Comparison of ENCODE assay signal across 9 mouse cellular contexts in genomic region chr4:83527921-83528320, GRCm38 (mm10). TPM values are rescaled to one million over a fixed set of nuclear protein-coding genes. Genes with fewer than 3 reads are reported as not detected.
A peak's percentile ranks its signal among the peaks of the same experiment; 100 is the strongest.
DNase-seq lines count a peak whose midpoint lies in the region; ATAC-seq lines count a peak whose summit lies in the region.
"Had no signal": no experiment of that assay in that cellular context is flagged by ENCODE, and none has a peak within 500 bp of the region (broad histone marks: within the 10 kb centered on the region; RNA-seq: fewer than 3 reads in every experiment).

No protein-coding gene starts in this region.

- DNase-seq in forebrain, embryonic 11.5 days (ENCODE audit: low spot score) = peak; percentile 61
- peak; percentile 86 for DNase-seq in midbrain, embryonic 11.5 days (ENCODE audit: low spot score, missing footprints)
- peak; percentile 7 to 11 for DNase-seq in heart, postnatal 36 days
- DNase-seq in spleen, adult 12 weeks (ENCODE audit: low spot score) = peak; percentile 31
- DNase-seq in frontal cortex, postnatal 25 days (ENCODE audit: low spot score in 2 of 2) = no peak

- no peak overlapping the region for H3K9ac ChIP-seq in forebrain, embryonic 11.5 days (ENCODE audit: low read length)
- H3K9ac ChIP-seq in forebrain, embryonic 15.5 days (replicated peaks) = no peak overlapping the region
- H3K9ac ChIP-seq in midbrain, embryonic 11.5 days (ENCODE audit: low read length) = no peak overlapping the region
- no peak overlapping the region for H3K9ac ChIP-seq in midbrain, embryonic 16.5 days (ENCODE audit: low read depth, low read length)
- H3K9ac ChIP-seq in intestine, embryonic 16.5 days (ENCODE audit: low read depth, low read length) = no peak overlapping the region

- H3K27me3 ChIP-seq in forebrain, embryonic 11.5 days (ENCODE audit: control insufficient read depth, insufficient read depth, low read length) = no peaks in the 10 kb centered on the region
- no peaks in the 10 kb centered on the region for H3K27me3 ChIP-seq in forebrain, embryonic 15.5 days
- no peaks in the 10 kb centered on the region for H3K27me3 ChIP-seq in midbrain, embryonic 11.5 days (ENCODE audit: control insufficient read depth, insufficient read depth, low read length)
- H3K27me3 ChIP-seq in midbrain, embryonic 16.5 days (ENCODE audit: control insufficient read depth, insufficient read depth, low read depth, low read length) = no peaks in the 10 kb centered on the region
- no peaks in the 10 kb centered on the region for H3K27me3 ChIP-seq in intestine, embryonic 16.5 days (replicated peaks; ENCODE audit: control insufficient read depth, insufficient read depth, low read length)
- H3K27me3 ChIP-seq: megakaryocyte, embryonic 14.5 days had no signal

- H3K36me3 ChIP-seq in forebrain, embryonic 11.5 days (ENCODE audit: control insufficient read depth, insufficient read depth, low read length) = no peaks in the 10 kb centered on the region
- no peaks in the 10 kb centered on the region for H3K36me3 ChIP-seq in forebrain, embryonic 15.5 days
- no peaks in the 10 kb centered on the region for H3K36me3 ChIP-seq in midbrain, embryonic 11.5 days (ENCODE audit: control insufficient read depth, insufficient read depth, low read length)
- H3K36me3 ChIP-seq in midbrain, embryonic 16.5 days (ENCODE audit: control insufficient read depth, insufficient read depth, low read length) = no peaks in the 10 kb centered on the region
- no peaks in the 10 kb centered on the region for H3K36me3 ChIP-seq in intestine, embryonic 16.5 days (ENCODE audit: control insufficient read depth, insufficient read depth, low read length)

- H3K4me1 ChIP-seq in forebrain, embryonic 11.5 days (replicated peaks; ENCODE audit: control insufficient read depth, insufficient read depth, low read length) = peaks cover 9% of the 10 kb centered on the region
- peaks cover 22% of the 10 kb centered on the region for H3K4me1 ChIP-seq in forebrain, embryonic 15.5 days
- peaks cover 13% of the 10 kb centered on the region for H3K4me1 ChIP-seq in midbrain, embryonic 11.5 days (ENCODE audit: control insufficient read depth, insufficient read depth, low read length)
- H3K4me1 ChIP-seq in midbrain, embryonic 16.5 days (ENCODE audit: control insufficient read depth, insufficient read depth, low read length) = peaks cover 18% of the 10 kb centered on the region
- 0 out of 2 replicates have a peak, but pooled peaks cover 6% of the 10 kb centered on the region for H3K4me1 ChIP-seq in intestine, embryonic 16.5 days (ENCODE audit: control insufficient read depth, insufficient read depth, low read length)

- no peak overlapping the region for H3K4me3 ChIP-seq in forebrain, embryonic 11.5 days (ENCODE audit: low read depth, low read length)
- no peak overlapping the region for H3K4me3 ChIP-seq in forebrain, embryonic 15.5 days
- H3K4me3 ChIP-seq in midbrain, embryonic 11.5 days (ENCODE audit: low read depth, low read length) = no peak overlapping the region
- no peak overlapping the region for H3K4me3 ChIP-seq in midbrain, embryonic 16.5 days (ENCODE audit: low read depth, low read length)
- no peak overlapping the region for H3K4me3 ChIP-seq in intestine, embryonic 16.5 days (ENCODE audit: low read length)
- H3K4me3 ChIP-seq: megakaryocyte, embryonic 14.5 days had no signal

- no peak overlapping the region for H3K4me2 ChIP-seq in forebrain, embryonic 11.5 days (ENCODE audit: low read depth, low read length, severe bottlenecking)
- no peak overlapping the region for H3K4me2 ChIP-seq in forebrain, embryonic 15.5 days (replicated peaks)
- H3K4me2 ChIP-seq in midbrain, embryonic 11.5 days = no peak overlapping the region
- no peak overlapping the region for H3K4me2 ChIP-seq in midbrain, embryonic 16.5 days (ENCODE audit: low read length)
- H3K4me2 ChIP-seq in intestine, embryonic 16.5 days (ENCODE audit: low read depth, low read length) = no peak overlapping the region

- no peak overlapping the region for H3K27ac ChIP-seq in forebrain, embryonic 11.5 days (ENCODE audit: low read depth, low read length)
- no peak overlapping the region for H3K27ac ChIP-seq in forebrain, embryonic 15.5 days (replicated peaks)
- H3K27ac ChIP-seq in midbrain, embryonic 11.5 days (ENCODE audit: low read depth, low read length) = no peak overlapping the region
- H3K27ac ChIP-seq in midbrain, embryonic 16.5 days (ENCODE audit: low read length) = no peak overlapping the region
- no peak overlapping the region for H3K27ac ChIP-seq in intestine, embryonic 16.5 days (ENCODE audit: low read length)

- no peak for ATAC-seq in forebrain, embryonic 11.5 days (replicated peaks; ENCODE audit: low FRiP score)
- no peak for ATAC-seq in forebrain, embryonic 15.5 days (replicated peaks)
- no peak for ATAC-seq in midbrain, embryonic 11.5 days (ENCODE audit: low FRiP score)
- ATAC-seq in midbrain, embryonic 16.5 days = no peak
- ATAC-seq in intestine, embryonic 16.5 days = no peak

- intact Hi-C loops in heart, postnatal 36 days (cut with DNase I) = no loop called here

- H3K9me3 ChIP-seq in forebrain, embryonic 11.5 days (ENCODE audit: control insufficient read depth, low read length) = no peaks in the 10 kb centered on the region; the same call in 1 of the 2 replicates
- H3K9me3 ChIP-seq in forebrain, embryonic 15.5 days = no peaks in the 10 kb centered on the region
- H3K9me3 ChIP-seq in midbrain, embryonic 11.5 days (ENCODE audit: control insufficient read depth, low read length) = no peaks in the 10 kb centered on the region
- H3K9me3 ChIP-seq in midbrain, embryonic 16.5 days (replicated peaks; ENCODE audit: control insufficient read depth, low read length, poor library complexity, severe bottlenecking) = no peaks in the 10 kb centered on the region
- no peaks in the 10 kb centered on the region for H3K9me3 ChIP-seq in intestine, embryonic 16.5 days (ENCODE audit: control insufficient read depth, low read length)
- H3K9me3 ChIP-seq: megakaryocyte, embryonic 14.5 days had no signal

RNA-seq across cellular contexts. Expression of gene Ccdc171, which starts 2.6 kb away (rescaled TPM):
- polyA plus RNA-seq in forebrain, embryonic 11.5 days (2014; fragmentation: Nextera tagmentation; extraction: Ambion mirVana) = 5.4 and 5.5 TPM in 2 replicates
- 5.5 and 5.7 TPM in 2 replicates for polyA plus RNA-seq in forebrain, embryonic 15.5 days (2015; fragmentation: Nextera tagmentation; extraction: Ambion mirVana)
- 4.1 and 5.0 TPM in 2 replicates for polyA plus RNA-seq in midbrain, embryonic 11.5 days (2014; fragmentation: Nextera tagmentation; extraction: Ambion mirVana)
- 3.5 TPM in 2 replicates for polyA plus RNA-seq in midbrain, embryonic 16.5 days (2015; fragmentation: Nextera tagmentation; extraction: Ambion mirVana)
- total RNA-seq in heart, postnatal 36 days (2021) = 1 to 10 TPM in 1 of 2 experiments, under 1 TPM in 1; 1.00 to 1.1 TPM
- 1.9 and 2.0 TPM in 2 replicates for polyA plus RNA-seq in intestine, embryonic 16.5 days (2015; fragmentation: Nextera tagmentation; extraction: Ambion mirVana)

RNA-seq across cellular contexts. Expression of gene Psip1, which starts 41.7 kb away (rescaled TPM):
- polyA plus RNA-seq in forebrain, embryonic 11.5 days (2014; fragmentation: Nextera tagmentation; extraction: Ambion mirVana) = 471 and 480 TPM in 2 replicates
- polyA plus RNA-seq in forebrain, embryonic 15.5 days (2015; fragmentation: Nextera tagmentation; extraction: Ambion mirVana) = 290 and 317 TPM in 2 replicates
- polyA plus RNA-seq in midbrain, embryonic 11.5 days (2014; fragmentation: Nextera tagmentation; extraction: Ambion mirVana) = 469 and 508 TPM in 2 replicates
- 284 and 290 TPM in 2 replicates for polyA plus RNA-seq in midbrain, embryonic 16.5 days (2015; fragmentation: Nextera tagmentation; extraction: Ambion mirVana)
- 10 to 100 TPM; 17.0 to 21.3 TPM for total RNA-seq in heart, postnatal 36 days (2021)
- 49.4 and 56.3 TPM in 2 replicates for polyA plus RNA-seq in intestine, embryonic 16.5 days (2015; fragmentation: Nextera tagmentation; extraction: Ambion mirVana)

Comparison
In these comparisons a context has a peak if more than half of its experiments do, and no peak if none do; other contexts are left out.
1. DNase-seq: peak in forebrain, embryonic 11.5 days (single experiment), midbrain, embryonic 11.5 days (single experiment), heart, postnatal 36 days (2 of 2) and spleen, adult 12 weeks (single experiment); none in frontal cortex, postnatal 25 days (0 of 2).